Mouse (Mus musculus) cerebellum, adult (tissue): ENCODE measurements around the gene Wnk1.

Source experiments
- ATAC-seq: cut with Nextera tagmentation; 2 replicates; pipeline ENCODE4 v1.9.2; 2017; ENCODE audit warnings: mild to moderate bottlenecking, moderate library complexity, mixed read lengths; ENCODE audit not compliant: insufficient number of reproducible peaks, low FRiP score, low TSS enrichment

Wnk1 gene

GRCm38 (mm10) chr6:120042632-120043220 lies 4.3 kb upstream of the Wnk1 start:
- ATAC-seq, result no peak

GRCm38 (mm10) chr6:120040557-120040857 lies 2.0 kb upstream of the Wnk1 start:
- no peak for ATAC-seq

- ATAC-seq, result no peak
These were observed 1.4 kb upstream of the Wnk1 start for GRCm38 (mm10) chr6:120039668-120040556.

- no peak for ATAC-seq
These were observed 738 bp upstream of the Wnk1 start for GRCm38 (mm10) chr6:120039256-120039563.

GRCm38 (mm10) chr6:120037636-120038365 lies 671 bp downstream of the Wnk1 start:
- ATAC-seq, result peak; percentile 51

- ATAC-seq, result no peak
These were observed 1.4 kb downstream of the Wnk1 start for GRCm38 (mm10) chr6:120037004-120037635.

- no peak for ATAC-seq
These were observed 13.9 kb downstream of the Wnk1 start for GRCm38 (mm10) chr6:120024577-120024976.

GRCm38 (mm10) chr6:120023746-120024145 lies 14.7 kb downstream of the Wnk1 start:
- ATAC-seq, result no peak

GRCm38 (mm10) chr6:120022042-120022441 lies 16.4 kb downstream of the Wnk1 start:
- ATAC-seq, result no peak

GRCm38 (mm10) chr6:120019697-120020096 lies 18.8 kb downstream of the Wnk1 start:
- ATAC-seq, result no peak

GRCm38 (mm10) chr6:120013125-120013524 lies 25.3 kb downstream of the Wnk1 start:
- no peak for ATAC-seq

GRCm38 (mm10) chr6:120011440-120011839 lies 27.0 kb downstream of the Wnk1 start:
- ATAC-seq, result no peak

GRCm38 (mm10) chr6:120011001-120011400 lies 27.5 kb downstream of the Wnk1 start:
- no peak for ATAC-seq

- no peak for ATAC-seq
These were observed 27.9 kb downstream of the Wnk1 start for GRCm38 (mm10) chr6:120010535-120010934.

GRCm38 (mm10) chr6:120001718-120002117 lies 36.8 kb downstream of the Wnk1 start:
- no peak for ATAC-seq

GRCm38 (mm10) chr6:119996480-119996879 lies 42.0 kb downstream of the Wnk1 start:
- no peak for ATAC-seq

- ATAC-seq, result peak; percentile 29; the same call in 1 of the 2 replicates
These were observed 114.1 kb downstream of the Wnk1 start for GRCm38 (mm10) chr6:119924235-119925005.

- no peak for ATAC-seq
These were observed 115.9 kb downstream of the Wnk1 start for GRCm38 (mm10) chr6:119922544-119922943.

GRCm38 (mm10) chr6:119922136-119922535 lies 116.3 kb downstream of the Wnk1 start:
- no peak for ATAC-seq

- peak; percentile 69; the same call in 1 of the 2 replicates for ATAC-seq
These were observed 119.8 kb downstream of the Wnk1 start for GRCm38 (mm10) chr6:119918561-119919181.
